Mouse (Mus musculus) embryonic facial prominence, embryonic 11.5 days (tissue): ENCODE data around the gene Apon. TPM values are rescaled to one million over a fixed set of nuclear protein-coding genes. Genes with fewer than 3 reads are reported as not detected.
"Not testable (repeated sequence)": the region's sequence is repeated elsewhere in the genome, so short reads cannot be mapped to it uniquely, and the experiment has no call there.

Experiments used
- ATAC-seq: fragments of 200-750 bp; cut with Nextera tagmentation; replicated peaks from 2 replicates; pipeline ENCODE4 v1.8.0; 2017; ENCODE audit warnings: low read depth; ENCODE audit not compliant: insufficient number of reproducible peaks, low FRiP score, low TSS enrichment
- DNase-seq: peaks from one replicate; pipeline ENCODE4 v3.0.0-alpha.2; 2015; ENCODE audit warnings: low spot score
- H3K27ac ChIP-seq: fragments of 300-500 bp; sonication (generic); replicated peaks from 2 replicates; pipeline ENCODE4 v1.5.1; 2014; ENCODE audit warnings: mild to moderate bottlenecking, low read depth, low read length, control low read depth
- H3K27me3 ChIP-seq: fragments of 300-500 bp; sonication (generic); 2 replicates; pipeline ENCODE4 v1.6.1; 2014; ENCODE audit warnings: mild to moderate bottlenecking, low read length, moderate library complexity, mixed read lengths; ENCODE audit not compliant: control insufficient read depth, insufficient read depth
- H3K36me3 ChIP-seq: fragments of 300-500 bp; sonication (generic); replicated peaks from 2 replicates; pipeline ENCODE4 v1.6.1; 2014; ENCODE audit warnings: low read depth, mild to moderate bottlenecking, low read length, moderate library complexity, mixed read lengths; ENCODE audit not compliant: control insufficient read depth, insufficient read depth
- H3K4me1 ChIP-seq: fragments of 300-500 bp; sonication (generic); 2 replicates; pipeline ENCODE4 v1.6.1; 2014; ENCODE audit warnings: low read length, mixed read lengths; ENCODE audit not compliant: control insufficient read depth, insufficient read depth
- H3K4me2 ChIP-seq: fragments of 300-500 bp; sonication (generic); 2 replicates; pipeline ENCODE4 v1.6.1; 2014; ENCODE audit warnings: low read depth, mild to moderate bottlenecking, control low read depth, low read length, moderate library complexity
- H3K4me3 ChIP-seq: fragments of 300-500 bp; sonication (generic); 2 replicates; pipeline ENCODE4 v1.5.1; 2014; ENCODE audit warnings: low read depth, low read length, control low read depth
- H3K9ac ChIP-seq: fragments of 300-500 bp; sonication (generic); replicated peaks from 2 replicates; pipeline ENCODE4 v1.6.1; 2014; ENCODE audit warnings: mild to moderate bottlenecking, control low read depth, low read length
- H3K9me3 ChIP-seq: fragments of 300-500 bp; sonication (generic); replicated peaks from 2 replicates; pipeline ENCODE4 v1.6.1; 2016; ENCODE audit warnings: mild to moderate bottlenecking, low read length, inconsistent platforms, mixed read lengths; ENCODE audit not compliant: control insufficient read depth
- WGBS: fragments of 180-500 bp; shearing (Covaris S2); extraction: QIAGEN DNeasy Blood & Tissue Kit; methylation state at CpG from one replicate; pipeline ENCODE4 v1.1.7; 2014; 5-methylcytosine and 5-hydroxymethylcytosine counted together
- polyA plus RNA-seq: library from polyadenylated mRNA; unstranded; fragments of >200 nt; fragmentation: Nextera tagmentation; extraction: Ambion mirVana; gene quantifications from 2 replicates; pipeline ENCODE4 v1.2.1, GENCODE M21; 2014

The Apon gene
- polyA plus RNA-seq, 1 experiment from 2014 or later = 0.80 TPM

DNA sequence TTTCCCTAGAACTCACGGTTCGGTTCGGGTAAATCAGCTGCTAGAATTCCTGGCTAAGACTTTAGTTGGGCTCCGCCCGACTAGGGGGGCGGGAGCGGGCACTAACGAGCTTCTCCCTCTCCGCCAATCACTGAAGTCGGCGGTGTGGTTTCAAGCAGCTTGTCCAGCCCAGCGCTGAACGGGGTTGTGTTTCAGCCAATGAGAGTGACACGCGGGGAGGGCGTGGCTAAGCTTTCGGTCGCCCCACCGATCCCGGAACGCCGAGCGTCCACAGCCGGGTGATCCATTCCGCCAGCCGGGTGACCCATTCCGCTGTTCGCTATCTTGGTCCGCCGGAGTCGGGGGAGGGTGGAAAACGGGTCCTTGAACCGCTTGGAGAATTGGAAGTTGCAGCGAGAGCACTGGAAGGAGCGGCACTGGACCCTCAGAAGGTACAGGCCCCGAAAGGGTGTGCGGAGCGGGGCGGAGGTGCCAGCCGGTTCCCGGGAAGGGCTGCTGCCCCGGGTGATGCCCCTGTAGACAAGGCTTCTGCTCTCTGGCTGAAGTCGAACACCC lies 16.5 kb downstream of the Apon start, which contains the start of gene Stat2:
Stat2 (plus strand) TSS at position 273 of the 555 bp plus-strand sequence.
- Histone ChIP-seq H3K9ac (peak within 1 kb of the TSS; percentile 74), H3K4me1 (no peaks in the 10 kb centered on the region), H3K27ac (0 out of 2 replicates have a peak within 1 kb of the TSS, but pooled peaks have one; percentile 31), H3K4me3 (peak within 1 kb of the TSS; percentile 72), H3K4me2 (peak within 1 kb of the TSS; percentile 59), H3K27me3 (no peaks in the 10 kb centered on the region), H3K36me3 (no peaks in the 10 kb centered on the region), H3K9me3 (no peaks in the 10 kb centered on the region)
- DNase-seq = peak; percentile 98
- under 1% methylated on average over 43 of the region's 43 CpGs for WGBS
- peak; percentile 97 for ATAC-seq

DNA sequence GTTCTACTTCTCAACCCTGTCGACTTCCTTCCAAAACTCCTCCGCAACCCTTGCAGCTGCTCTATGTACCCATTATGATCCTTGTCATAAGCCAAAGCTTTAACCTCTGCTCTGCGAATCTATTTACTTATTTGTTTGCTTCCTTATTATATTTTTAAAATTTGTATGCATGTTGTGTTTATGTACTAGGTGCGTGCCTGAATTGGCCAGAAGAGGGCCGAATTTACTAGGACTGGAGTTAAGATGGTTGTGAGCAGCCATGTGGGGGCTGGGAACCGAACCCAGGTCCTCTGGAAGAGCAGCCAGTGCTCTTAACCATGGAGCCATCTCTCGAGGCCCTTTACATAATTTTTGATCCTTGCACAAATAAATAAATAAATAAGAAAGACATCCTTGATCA lies 17.0 kb downstream of the Apon start:
- H3K36me3 ChIP-seq = no peaks in the 10 kb centered on the region

DNA sequence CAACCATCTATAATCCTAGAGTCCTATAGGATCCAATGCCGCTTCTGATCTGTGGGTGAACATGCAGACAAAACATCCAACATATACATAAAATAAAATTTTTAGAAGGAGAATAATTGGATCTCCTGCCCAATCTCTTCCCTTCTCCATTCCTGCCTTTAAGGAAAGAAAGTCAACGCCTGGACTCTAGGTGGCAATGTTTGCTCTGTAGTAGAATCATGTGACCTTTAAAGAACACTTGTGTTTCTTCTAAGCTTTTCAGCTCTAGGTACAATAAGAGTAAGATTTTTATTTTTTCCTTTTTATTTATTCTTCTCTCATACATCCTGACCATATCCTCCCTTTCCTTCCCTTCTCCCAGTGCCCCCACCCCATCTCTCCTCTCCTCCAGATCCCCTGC lies 18.0 kb downstream of the Apon start:
- no peaks in the 10 kb centered on the region for H3K36me3 ChIP-seq
- 71% methylated on average over 2 of the region's 2 CpGs for WGBS
- no peaks in the 10 kb centered on the region for H3K9me3 ChIP-seq
- H3K27me3 ChIP-seq = no peaks in the 10 kb centered on the region
- H3K9ac ChIP-seq = no peak overlapping the region
- DNase-seq (no peak), ATAC-seq (no peak)
- no peak overlapping the region for H3K27ac ChIP-seq
- H3K4me1 ChIP-seq = no peaks in the 10 kb centered on the region
- H3K4me3 ChIP-seq = no peak overlapping the region
- H3K4me2 ChIP-seq = no peak overlapping the region

More for the DNA sequence above, 17.0 kb downstream of the Apon start:
- Histone ChIP-seq H3K4me3 (peak overlapping the region; percentile 72), H3K9me3 (no peaks in the 10 kb centered on the region), H3K9ac (peak overlapping the region; percentile 74), H3K27ac (0 out of 2 replicates have a peak overlapping the region, but pooled peaks have one; percentile 31), H3K4me1 (no peaks in the 10 kb centered on the region), H3K4me2 (peak overlapping the region; percentile 59), H3K27me3 (no peaks in the 10 kb centered on the region)
- ATAC-seq (no peak), DNase-seq (no peak)
- WGBS = 37% methylated on average over 7 of the region's 7 CpGs

DNA sequence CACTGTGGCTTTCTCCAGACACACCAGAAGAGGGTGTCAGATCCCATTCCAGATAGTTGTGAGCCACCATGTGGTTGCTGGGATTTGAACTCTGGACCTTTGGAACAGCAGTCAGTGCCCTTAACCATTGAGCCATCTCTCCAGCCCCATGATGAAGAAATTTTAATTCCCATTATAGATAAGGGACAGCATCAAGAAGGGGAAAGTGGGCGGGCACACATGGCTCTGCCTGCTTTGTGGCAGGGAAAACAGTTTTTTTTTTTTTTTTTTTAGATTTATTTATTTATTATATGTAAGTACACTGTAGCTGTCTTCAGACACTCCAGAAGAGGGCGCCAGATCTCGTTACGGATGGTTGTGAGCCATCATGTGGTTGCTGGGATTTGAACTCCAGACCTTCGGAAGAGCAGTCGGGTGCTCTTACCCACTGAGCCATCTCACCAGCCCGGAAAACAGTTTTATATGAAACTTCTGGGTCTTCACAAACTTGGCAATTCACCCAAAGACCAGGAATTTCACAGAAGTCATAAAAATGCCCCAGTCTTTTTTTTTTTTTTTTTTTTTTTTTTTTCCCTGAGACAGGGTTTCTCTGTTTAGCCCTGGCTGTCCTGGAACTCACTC lies 19.0 kb downstream of the Apon start:
- not testable (repeated sequence) for DNase-seq, H3K9ac ChIP-seq, H3K4me1 ChIP-seq, H3K4me3 ChIP-seq, H3K27me3 ChIP-seq, H3K9me3 ChIP-seq, H3K36me3 ChIP-seq, ATAC-seq, H3K27ac ChIP-seq, H3K4me2 ChIP-seq
- WGBS = 82% methylated on average over 4 of the region's 7 CpGs

DNA sequence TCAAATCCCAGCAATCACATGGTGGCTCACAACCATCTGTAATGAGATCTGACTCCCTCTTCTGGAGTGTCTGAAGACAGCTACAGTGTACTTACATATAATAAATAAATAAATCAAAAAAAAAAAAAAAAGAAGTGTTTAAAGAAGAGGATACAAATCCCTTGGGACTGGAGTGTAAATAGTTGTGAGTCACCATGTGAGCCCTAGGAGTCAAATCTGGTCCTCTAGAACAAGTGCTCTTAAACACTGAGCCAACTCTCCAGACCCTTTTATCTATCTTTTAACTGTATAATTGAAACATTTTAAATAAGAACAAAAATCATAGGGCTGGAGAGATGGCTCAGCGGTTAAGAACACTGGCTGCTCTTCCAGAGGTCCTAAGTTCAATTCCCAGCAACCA lies 21.5 kb downstream of the Apon start:
- 90% methylated on average over 1 of the region's 1 CpGs for WGBS
- not testable (repeated sequence) for H3K4me2 ChIP-seq, DNase-seq, H3K9me3 ChIP-seq, H3K4me1 ChIP-seq, H3K27me3 ChIP-seq, H3K27ac ChIP-seq, H3K36me3 ChIP-seq, H3K4me3 ChIP-seq, ATAC-seq, H3K9ac ChIP-seq

DNA sequence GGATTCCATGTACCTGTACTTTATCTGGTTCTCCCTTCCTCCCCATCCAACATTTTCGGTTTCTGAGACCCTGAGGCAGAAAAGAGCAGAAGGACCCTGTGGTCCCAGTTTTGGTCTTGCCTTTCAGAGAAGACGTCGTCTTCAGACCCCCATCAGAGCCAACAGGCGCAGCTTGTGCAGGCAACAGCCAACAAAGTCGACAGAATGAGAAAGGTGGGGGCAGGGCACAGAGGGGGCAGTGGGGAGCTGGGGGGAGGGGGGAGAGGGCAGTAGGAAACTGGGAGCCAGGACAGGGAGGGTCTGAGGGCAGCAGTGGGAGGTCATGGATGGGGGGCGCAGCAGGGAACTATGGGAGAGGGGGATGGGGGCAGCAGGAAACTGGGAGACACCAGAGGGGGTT lies 24.3 kb downstream of the Apon start:
- ATAC-seq (no peak), DNase-seq (no peak)
- 52% methylated on average over 6 of the region's 6 CpGs for WGBS
- Histone ChIP-seq H3K4me1 (no peaks in the 10 kb centered on the region), H3K4me3 (no peak overlapping the region), H3K27me3 (no peaks in the 10 kb centered on the region), H3K36me3 (no peaks in the 10 kb centered on the region; the same call in 1 of the 2 replicates), H3K9ac (no peak overlapping the region), H3K27ac (no peak overlapping the region), H3K4me2 (no peak overlapping the region), H3K9me3 (no peaks in the 10 kb centered on the region)

DNA sequence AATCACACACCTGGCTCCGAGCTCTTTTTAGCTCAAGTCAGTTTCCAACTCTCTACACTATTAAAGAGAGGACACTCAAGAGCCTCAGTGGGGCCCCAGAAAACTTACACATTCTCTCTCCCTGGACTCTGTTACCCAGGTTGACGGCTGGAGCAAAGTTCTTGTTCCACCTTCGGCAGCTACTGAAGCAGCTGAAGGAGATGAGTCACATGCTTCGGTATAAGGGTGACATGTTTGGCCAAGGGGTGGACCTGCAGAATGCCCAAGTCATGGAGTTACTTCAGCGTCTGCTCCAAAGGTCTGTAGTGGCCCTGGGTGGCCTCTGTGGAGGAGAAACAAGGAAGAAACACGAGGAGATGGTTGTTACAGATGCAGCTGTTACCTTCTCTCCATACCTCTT lies 27.0 kb downstream of the Apon start:
- H3K4me3 ChIP-seq = no peak overlapping the region
- no peaks in the 10 kb centered on the region for H3K4me1 ChIP-seq
- no peak for ATAC-seq
- WGBS = 89% methylated on average over 6 of the region's 6 CpGs
- H3K4me2 ChIP-seq = no peak overlapping the region
- H3K9me3 ChIP-seq = no peaks in the 10 kb centered on the region
- no peak for DNase-seq
- no peaks in the 10 kb centered on the region; the same call in 1 of the 2 replicates for H3K36me3 ChIP-seq
- H3K9ac ChIP-seq = no peak overlapping the region
- H3K27ac ChIP-seq = no peak overlapping the region
- no peaks in the 10 kb centered on the region for H3K27me3 ChIP-seq

DNA sequence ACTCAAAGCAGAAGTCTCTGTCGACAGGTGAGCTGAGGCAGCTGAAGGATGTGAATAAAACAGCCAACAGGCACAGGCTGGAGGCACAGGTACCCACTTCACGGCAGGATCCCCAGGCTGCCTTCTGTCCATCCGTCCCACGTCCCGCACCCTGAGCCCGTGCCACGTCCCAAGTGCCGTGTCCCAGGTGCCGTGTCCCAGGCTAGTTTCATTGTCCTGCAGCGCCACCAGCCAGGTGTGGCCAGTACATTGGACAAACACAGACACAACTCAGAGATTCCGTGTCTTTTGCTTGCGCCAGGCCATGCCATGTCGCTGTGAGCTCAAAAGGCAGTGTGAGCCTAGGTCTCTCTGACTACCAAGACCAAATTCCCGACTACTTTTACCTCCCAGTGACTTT lies 27.8 kb downstream of the Apon start:
- 91% methylated on average over 14 of the region's 14 CpGs for WGBS
- no peak overlapping the region for H3K9ac ChIP-seq
- no peaks in the 10 kb centered on the region for H3K9me3 ChIP-seq
- ATAC-seq (no peak), DNase-seq (no peak)
- H3K36me3 ChIP-seq = no peaks in the 10 kb centered on the region; the same call in 1 of the 2 replicates
- no peak overlapping the region for H3K4me3 ChIP-seq
- H3K27ac ChIP-seq = no peak overlapping the region
- no peaks in the 10 kb centered on the region for H3K27me3 ChIP-seq
- no peaks in the 10 kb centered on the region for H3K4me1 ChIP-seq
- no peak overlapping the region for H3K4me2 ChIP-seq
